Mouse (Mus musculus): ENCODE results near the gene Pecam1.

GRCm38 (mm10) chr11:106780590-106781220 is 30.3 kb upstream of the Pecam1 start:
- TF ChIP-seq CTCF (IDR thresholded peaks at IDR 0.05; ENCODE audit: low read depth, low read length), result no peak
- TF ChIP-seq POLR2A (IDR thresholded peaks at IDR 0.05; ENCODE audit: insufficient read depth, low read length), result no peak
- TF ChIP-seq EP300 (IDR thresholded peaks at IDR 0.05; ENCODE audit: insufficient read depth, low read depth, low read length), result no peak
